Comparison of ENCODE assay signal across 9 mouse cellular contexts in genomic region chr8:93495330-93495729, GRCm38 (mm10). TPM values are rescaled to one million over a fixed set of nuclear protein-coding genes. Genes with fewer than 3 reads are reported as not detected.
DNase-seq lines count a peak whose midpoint lies in the region; ATAC-seq and TF ChIP-seq lines count a peak whose summit lies in the region.
"Had no signal": no experiment of that assay in that cellular context is flagged by ENCODE, and none has a peak within 500 bp of the region (broad histone marks: within the 10 kb centered on the region; RNA-seq: fewer than 3 reads in every experiment).

No protein-coding gene starts in this region.

- peak; percentile 94 for TF ChIP-seq CTCF in forebrain, postnatal 0 days (IDR thresholded peaks at IDR 0.05; ENCODE audit: low read depth)
- TF ChIP-seq CTCF in olfactory bulb, adult 2 months (IDR thresholded peaks at IDR 0.05; ENCODE audit: insufficient read depth, low read depth, low read length): peak; percentile 49

- H3K27ac ChIP-seq in heart, embryonic 10.5 days: no peak overlapping the region
- H3K27ac ChIP-seq in ES-E14 (ENCODE audit: insufficient read depth, low read depth, low read length, poor library complexity, severe bottlenecking): no peak overlapping the region
- H3K27ac ChIP-seq in forebrain, postnatal 0 days (ENCODE audit: low read depth, low read length): no peak overlapping the region
- no peak overlapping the region for H3K27ac ChIP-seq in olfactory bulb, adult 2 months (ENCODE audit: insufficient read depth, low read depth, low read length)
- H3K27ac ChIP-seq: lung, embryonic 15.5 days had no signal

- H3K9me3 ChIP-seq in heart, embryonic 10.5 days: no peaks in the 10 kb centered on the region
- no peaks in the 10 kb centered on the region for H3K9me3 ChIP-seq in ES-E14 (ENCODE audit: control insufficient read depth, insufficient read depth, low read depth, low read length)
- H3K9me3 ChIP-seq in forebrain, postnatal 0 days (ENCODE audit: low read length): no peaks in the 10 kb centered on the region
- H3K9me3 ChIP-seq: lung, embryonic 15.5 days had no signal

- no peak overlapping the region for H3K4me3 ChIP-seq in heart, embryonic 10.5 days
- no peak overlapping the region for H3K4me3 ChIP-seq in ES-E14 (ENCODE audit: insufficient read depth in 1 of 2, low read depth in 1 of 2, low read length in 2 of 2, poor library complexity in 1 of 2, severe bottlenecking in 1 of 2)
- H3K4me3 ChIP-seq in forebrain, postnatal 0 days (ENCODE audit: low read depth, low read length): no peak overlapping the region
- H3K4me3 ChIP-seq in olfactory bulb, adult 2 months (ENCODE audit: insufficient read depth, low read depth, low read length): no peak overlapping the region
- H3K4me3 ChIP-seq: lung, embryonic 15.5 days had no signal

- 16% methylated on average over 6 of the region's 6 CpGs for WGBS in heart, embryonic 10.5 days
- WGBS in forebrain, postnatal 0 days: 17% methylated on average over 6 of the region's 6 CpGs
- 20% methylated on average over 6 of the region's 6 CpGs for WGBS in olfactory bulb, adult 2 months

- TF ChIP-seq POLR2A in olfactory bulb, adult 2 months (IDR thresholded peaks at IDR 0.05; ENCODE audit: insufficient read depth, low read depth, low read length): no peak

- H3K36me3 ChIP-seq in heart, embryonic 10.5 days: no peaks in the 10 kb centered on the region
- H3K36me3 ChIP-seq in ES-E14 (ENCODE audit: control insufficient read depth, insufficient read depth, low read length, poor library complexity, severe bottlenecking): no peaks in the 10 kb centered on the region
- H3K36me3 ChIP-seq in forebrain, postnatal 0 days (ENCODE audit: insufficient read depth): no peaks in the 10 kb centered on the region
- H3K36me3 ChIP-seq: lung, embryonic 15.5 days had no signal

- DNase-seq in heart, postnatal 10 days: peak; percentile 43 to 61
- DNase-seq in heart, embryonic 10.5 days (ENCODE audit: low spot score): no peak
- peak; percentile 42 for DNase-seq in ES-E14 (ENCODE audit: low read depth, low spot score)
- DNase-seq in c-Kit-positive CD71-positive TER-119-positive erythroid progenitor cells, embryonic 14.5 days (ENCODE audit: low spot score): peak; percentile 0
- peak; percentile 79 for DNase-seq in forebrain, postnatal 0 days
- peak; percentile 59 to 73 for DNase-seq in layer of hippocampus, postnatal 14 days (ENCODE audit: low spot score in 2 of 2)
- DNase-seq in thymus, adult 18-20 months: no peak

- in situ Hi-C loops in ES-E14 (cut with MboI; ENCODE audit: low sequenced_read_pairs in 2 of 2, unreplicated experiment in 2 of 2): no loop called here

- no peaks in the 10 kb centered on the region for H3K27me3 ChIP-seq in heart, embryonic 10.5 days (ENCODE audit: insufficient read depth, poor library complexity, severe bottlenecking)
- no peaks in the 10 kb centered on the region for H3K27me3 ChIP-seq in forebrain, postnatal 0 days (ENCODE audit: insufficient read depth, low read length)
- H3K27me3 ChIP-seq: lung, embryonic 15.5 days had no signal

- intact Hi-C loops in heart, postnatal 10 days (cut with DNase I): loop anchor here (10.0 kb wide), 1 partner anchor 481 kb away; no protein-coding TSS in a partner anchor

- H3K9ac ChIP-seq in ES-E14 (ENCODE audit: insufficient read depth, low read depth, low read length, poor library complexity, severe bottlenecking): no peak overlapping the region
- H3K9ac ChIP-seq in forebrain, postnatal 0 days: no peak overlapping the region
- H3K9ac ChIP-seq: lung, embryonic 15.5 days had no signal

- no peaks in the 10 kb centered on the region for H3K4me1 ChIP-seq in heart, embryonic 10.5 days
- peaks cover 0 to 3% of the 10 kb centered on the region in 2 experiments; a peak in 1 of 4 replicates for H3K4me1 ChIP-seq in ES-E14 (ENCODE audit: control insufficient read depth in 2 of 2, insufficient read depth in 2 of 2, low read length in 2 of 2, poor library complexity in 1 of 2)
- H3K4me1 ChIP-seq in forebrain, postnatal 0 days (ENCODE audit: insufficient read depth): no peaks in the 10 kb centered on the region
- no peaks in the 10 kb centered on the region for H3K4me1 ChIP-seq in olfactory bulb, adult 2 months (ENCODE audit: control insufficient read depth, insufficient read depth, low read length)
- H3K4me1 ChIP-seq: lung, embryonic 15.5 days had no signal

- H3K4me2 ChIP-seq in forebrain, postnatal 0 days (ENCODE audit: low read depth): no peak overlapping the region
- H3K4me2 ChIP-seq: lung, embryonic 15.5 days had no signal

- ATAC-seq in forebrain, postnatal 0 days: no peak; the same call in 1 of the 2 replicates

TF ChIP-seq in ES-E14, 5 proteins besides CTCF, POLR2A, EP300 and RAD21:
- no peak for TF ChIP-seq MAFK (IDR thresholded peaks at IDR 0.05; ENCODE audit: insufficient read depth, low read depth, low read length)
- TF ChIP-seq ZC3H11A (IDR thresholded peaks at IDR 0.05; ENCODE audit: borderline replicate concordance, low read depth, low read length): peak; percentile 57; the same call in 1 of the 2 replicates
TF ChIP-seq in ES-E14: peak in this region for 1.

RNA-seq across cellular contexts. Expression of gene Ces5a, which starts 40.3 kb away (rescaled TPM):
- not detected for total RNA-seq in heart, postnatal 10 days (2021)
- polyA plus RNA-seq in heart, embryonic 10.5 days (2016; fragmentation: Nextera tagmentation; extraction: Ambion mirVana): not detected in 2 replicates
- total RNA-seq in ES-E14 (2012; rRNA removed): not detected in 2 replicates
- total RNA-seq in forebrain, postnatal 0 days (2014; rRNA removed): 0.62 and 1.2 TPM in 2 replicates
- 0.67 and 0.94 TPM in 2 replicates for polyA plus RNA-seq in forebrain, postnatal 0 days (2015; fragmentation: Nextera tagmentation; extraction: Ambion mirVana)
- total RNA-seq in layer of hippocampus, postnatal 14 days (2021): 1 to 10 TPM in 1 of 2 experiments, under 1 TPM in 1; 0.86 to 1.7 TPM
- not detected in 2 replicates for polyA plus RNA-seq in olfactory bulb, adult 2 months (2012; ENCODE audit: insufficient read depth, insufficient read length, low replicate concordance, missing spikeins)
- polyA plus RNA-seq: lung, embryonic 15.5 days had no signal

Comparison
In these comparisons a context has a peak if more than half of its experiments do, and no peak if none do; other contexts are left out.
1. DNase-seq: peak in heart, postnatal 10 days (2 of 2), ES-E14 (single experiment), c-Kit-positive CD71-positive TER-119-positive erythroid progenitor cells, embryonic 14.5 days (single experiment), forebrain, postnatal 0 days (single experiment) and layer of hippocampus, postnatal 14 days (2 of 2); none in heart, embryonic 10.5 days (single experiment) and thymus, adult 18-20 months (0 of 2).